Mouse (Mus musculus) spleen, postnatal 10 days (tissue): ENCODE data around the gene Tpbpb.
"Not testable (repeated sequence)": the region's sequence is repeated elsewhere in the genome, so short reads cannot be mapped to it uniquely, and the experiment has no call there.

Experiments
- DNase-seq, 2 experiments: peaks; one replicate each; pipeline ENCODE4 v3.0.0; 2021 to 2022; ENCODE audit warnings: low spot score in 2 of 2

Gene Tpbpb

DNA sequence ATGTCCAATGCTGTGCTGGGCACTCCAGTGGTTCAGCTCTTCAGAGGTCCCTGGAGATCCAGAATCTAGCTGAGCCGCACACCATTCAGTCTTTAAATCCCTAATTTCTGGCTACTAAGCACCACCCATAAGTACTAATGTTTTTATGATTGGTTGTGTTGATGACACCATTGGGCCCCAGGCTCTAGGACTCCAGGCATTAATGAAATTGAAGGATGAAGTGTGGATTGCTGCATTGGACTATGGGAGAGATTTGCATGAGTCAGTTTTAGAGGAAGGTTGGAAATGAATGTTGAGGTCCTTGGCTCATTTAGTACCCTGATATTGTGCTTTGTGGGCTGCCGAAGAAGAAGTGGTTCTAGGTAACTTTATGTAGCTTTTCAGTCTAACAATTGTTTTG is at the start of gene Tpbpb:
Gene Tpbpb (minus strand): TSS at position 101 of the 400 bp plus-strand sequence.
- not testable (repeated sequence) for DNase-seq

DNA sequence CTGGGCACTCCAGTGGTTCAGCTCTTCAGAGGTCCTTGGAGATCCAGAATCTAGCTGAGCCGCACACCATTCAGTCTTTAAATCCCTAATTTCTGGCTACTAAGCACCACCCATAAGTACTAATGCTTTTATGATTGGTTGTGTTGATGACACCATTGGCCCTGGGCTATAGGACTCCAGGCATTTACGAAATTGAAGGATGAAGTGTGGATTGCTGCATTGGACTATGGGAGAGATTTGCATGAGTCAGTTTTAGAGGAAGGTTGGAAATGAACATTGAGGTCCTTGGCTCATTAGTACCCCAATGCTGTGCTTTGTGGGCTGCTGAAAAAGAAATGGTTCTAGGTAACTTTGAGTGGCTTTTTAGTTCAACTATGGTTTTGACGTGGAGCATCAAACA is 37.2 kb upstream of the Tpbpb start, which contains the start of gene Tpbpa:
Gene Tpbpa (minus strand): TSS at position 101 of the 400 bp plus-strand sequence.
- not testable (repeated sequence) for DNase-seq

GRCm38 (mm10) chr13:60936500-60936901 is 31.8 kb upstream of the Tpbpb start, which contains the start of the genes Gm49391 and Ctla2a:
Gm49391 (minus strand) TSS chr13:60936571.
Ctla2a (minus strand) TSS chr13:60936625.
- peak in 1 of 2 experiments; percentile 12 for DNase-seq

DNA sequence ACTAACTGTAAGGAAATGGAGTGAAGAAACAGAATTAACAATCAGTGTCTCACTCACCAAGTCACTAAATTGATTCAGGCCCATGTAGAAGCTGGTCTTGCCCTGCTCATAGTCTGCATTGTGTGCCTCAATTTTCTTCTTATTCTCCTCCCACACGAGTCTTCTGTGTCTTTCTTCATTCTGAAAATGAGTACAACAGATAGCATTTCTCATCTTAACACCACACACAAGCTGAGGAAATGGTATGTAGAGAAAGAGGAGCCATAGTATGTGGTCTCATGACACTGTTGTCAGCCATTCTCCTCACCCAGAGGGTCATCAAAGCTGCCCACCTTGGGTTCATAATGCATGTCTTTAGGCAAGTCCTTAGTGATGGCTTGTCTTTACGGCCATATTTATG is 30.8 kb upstream of the Tpbpb start, which contains the start of gene Gm49393:
Gene Gm49393 (minus strand): TSS at position 101 of the 400 bp plus-strand sequence.
- DNase-seq: not testable (repeated sequence)

GRCm38 (mm10) chr13:60897328-60897727 is 7.4 kb downstream of the Tpbpb start, which contains the start of gene Ctla2b:
Ctla2b (minus strand) TSS chr13:60897447.
- peak in 1 of 2 experiments; percentile 18 for DNase-seq

- not testable (repeated sequence) for DNase-seq
Observed at GRCm38 (mm10) chr13:60896794-60897193, 7.9 kb downstream of the Tpbpb start, which contains the start of gene Gm49392. Gm49392 (minus strand) TSS chr13:60896894.

- no peak for DNase-seq
Observed at GRCm38 (mm10) chr13:60895406-60896160, 9.1 kb downstream of the Tpbpb start.

- DNase-seq: no peak
Observed at GRCm38 (mm10) chr13:60892301-60892700, 12.4 kb downstream of the Tpbpb start.

DNA sequence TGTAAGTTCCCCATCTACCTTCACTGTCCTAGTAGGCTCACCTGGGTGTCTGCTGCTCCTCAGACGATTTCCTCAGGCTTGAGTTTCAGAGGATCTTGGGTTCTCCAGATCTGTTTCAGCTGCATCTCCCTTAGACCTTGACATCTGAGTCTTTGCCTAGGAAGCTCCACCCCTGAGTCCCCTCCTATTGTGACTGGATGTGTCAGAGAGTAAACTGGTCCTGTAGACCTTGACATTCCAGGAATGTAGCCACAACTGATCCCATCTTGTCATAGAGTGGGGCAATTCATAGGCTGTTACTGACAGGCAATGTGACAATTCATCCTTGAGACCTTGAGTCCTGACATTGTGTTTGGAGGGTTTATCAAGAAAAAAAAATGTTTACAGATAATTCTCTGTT is 40.4 kb downstream of the Tpbpb start, which contains the start of gene 4930486L24Rik:
Gene 4930486L24Rik (minus strand): TSS at position 195 of the 400 bp plus-strand sequence.
- no peak for DNase-seq
